Mouse (Mus musculus) cerebellum, adult 2 months (tissue): ENCODE data around the gene Tcf12.

Experiments
- CTCF ChIP-seq: fragments of 200-500 bp; IDR thresholded peaks from 2 replicates; pipeline ENCODE4 v1.5.1; 2011; ENCODE audit warnings: low read depth, mild to moderate bottlenecking, control low read depth, low read length, moderate library complexity, borderline replicate concordance; ENCODE audit not compliant: insufficient read depth
- POLR2A ChIP-seq: fragments of 200-500 bp; IDR thresholded peaks from 2 replicates; pipeline ENCODE4 v1.6.1; 2011; ENCODE audit warnings: low read length, control low read depth, borderline replicate concordance; ENCODE audit not compliant: insufficient read depth

- TF ChIP-seq POLR2A (no peak), CTCF (no peak)
These were observed 217.3 kb downstream of the Tcf12 start for GRCm38 (mm10) chr9:71894246-71894942.
